Mouse (Mus musculus): Measurements from ENCODE around the gene Ncoa7. TPM values are rescaled to one million over a fixed set of nuclear protein-coding genes. Genes with fewer than 3 reads are reported as not detected.

Gene Ncoa7
- polyA plus RNA-seq, 1 experiment = 2.7 TPM

DNA sequence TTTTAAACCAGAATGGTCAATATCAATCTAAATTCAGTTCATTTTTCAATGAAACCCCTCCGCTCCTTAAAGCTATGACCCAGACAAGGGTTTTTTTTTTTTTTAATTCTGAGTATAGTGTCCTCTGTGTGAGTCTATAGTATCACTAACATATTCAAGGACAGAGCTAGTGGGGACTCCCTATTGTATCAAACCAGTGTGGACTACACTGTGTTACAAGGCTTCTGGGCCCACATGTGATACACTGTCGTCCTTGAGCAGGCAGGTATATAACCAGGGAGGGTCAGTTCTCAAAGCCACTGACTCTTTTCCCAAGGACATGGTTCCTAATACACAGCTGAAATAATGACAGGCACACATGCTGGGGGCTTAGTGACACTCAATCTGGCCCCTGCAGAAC is 27.1 kb downstream of the Ncoa7 start:
- Histone ChIP-seq H3ac (ENCODE audit: control insufficient read depth, insufficient read length) (no peak overlapping the region), H3K27me3 (ENCODE audit: control insufficient read depth, insufficient read depth, insufficient read length) (no peaks in the 10 kb centered on the region), H3K4me3 (no peak overlapping the region), H3K79me2 (ENCODE audit: control insufficient read depth, insufficient read depth) (no peaks in the 10 kb centered on the region), H3K4me2 (ENCODE audit: low read depth) (no peak overlapping the region), H3K36me3 (ENCODE audit: control insufficient read depth, insufficient read depth) (no peaks in the 10 kb centered on the region)
- no peak for TF ChIP-seq SRF (IDR thresholded peaks at IDR 0.05; ENCODE audit: control insufficient read depth, insufficient read length, low read depth)
- no peak for TF ChIP-seq E2F4 (IDR thresholded peaks at IDR 0.05; ENCODE audit: insufficient read depth)
- TF ChIP-seq USF1 (IDR thresholded peaks at IDR 0.05; ENCODE audit: low read depth) = no peak
- TF ChIP-seq TCF12 (IDR thresholded peaks at IDR 0.05; ENCODE audit: insufficient read depth, poor library complexity, severe bottlenecking) = no peak
- no peak for TF ChIP-seq MAX (IDR thresholded peaks at IDR 0.05; ENCODE audit: low read depth)

DNA sequence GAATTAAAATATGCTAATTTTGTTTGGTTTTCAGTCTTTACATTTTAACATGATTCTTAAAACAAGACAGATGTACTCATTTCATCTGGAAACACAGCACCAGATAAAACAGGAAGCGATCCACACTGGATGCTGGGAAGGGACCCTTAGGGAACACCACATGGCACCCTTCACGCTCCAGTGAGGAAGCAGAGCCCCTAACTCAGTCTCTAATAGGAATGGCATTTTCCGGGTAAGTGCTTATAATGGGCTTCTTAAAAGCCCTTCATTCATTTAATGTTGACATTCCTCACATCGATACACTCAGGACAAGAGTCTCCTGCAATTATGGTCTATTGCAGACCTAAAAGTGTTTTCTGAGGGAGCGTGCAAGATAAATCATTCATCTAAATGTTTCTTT is 27.6 kb downstream of the Ncoa7 start:
- Histone ChIP-seq H3K4me3 (no peak overlapping the region), H3K79me2 (ENCODE audit: control insufficient read depth, insufficient read depth) (no peaks in the 10 kb centered on the region), H3K36me3 (ENCODE audit: control insufficient read depth, insufficient read depth) (no peaks in the 10 kb centered on the region), H3K4me2 (ENCODE audit: low read depth) (no peak overlapping the region), H3ac (ENCODE audit: control insufficient read depth, insufficient read length) (no peak overlapping the region), H3K27me3 (ENCODE audit: control insufficient read depth, insufficient read depth, insufficient read length) (no peaks in the 10 kb centered on the region)
- TF ChIP-seq USF1 (IDR thresholded peaks at IDR 0.05; ENCODE audit: low read depth) = no peak
- TF ChIP-seq POLR2A (IDR thresholded peaks at IDR 0.05; ENCODE audit: insufficient read length, low read depth) = no peak
- no peak for TF ChIP-seq MYOD1 (IDR thresholded peaks at IDR 0.05; ENCODE audit: control insufficient read depth in 1 of 3, insufficient read length in 2 of 3, low read depth in 2 of 3)
- no peak for TF ChIP-seq TCF3 (IDR thresholded peaks at IDR 0.05; ENCODE audit: insufficient read length, low read depth)
- TF ChIP-seq E2F4 (IDR thresholded peaks at IDR 0.05; ENCODE audit: insufficient read depth) = no peak

DNA sequence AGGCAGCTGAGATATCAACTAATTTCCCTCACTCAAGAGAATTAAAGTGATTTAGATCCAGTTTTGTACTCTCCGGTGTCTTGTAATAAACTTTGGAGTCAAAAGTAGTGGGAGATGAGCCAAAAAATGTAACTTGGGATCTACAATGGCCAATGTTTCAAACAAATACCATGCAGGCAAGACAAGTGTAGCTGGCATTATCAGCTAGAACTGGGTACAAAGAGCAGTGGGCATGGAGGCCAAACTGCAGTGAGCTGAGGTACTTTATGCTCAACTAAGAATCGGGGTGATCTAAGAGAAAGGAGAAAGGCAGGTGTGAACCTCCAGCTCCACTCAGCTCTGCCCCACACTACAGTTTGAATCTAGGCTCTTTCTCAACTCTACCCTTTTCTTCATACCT is 28.7 kb downstream of the Ncoa7 start:
- TF ChIP-seq REST (IDR thresholded peaks at IDR 0.05; ENCODE audit: insufficient read depth, insufficient read length) (no peak), POLR2A (IDR thresholded peaks at IDR 0.05; ENCODE audit: insufficient read length, low read depth) (no peak), SRF (IDR thresholded peaks at IDR 0.05; ENCODE audit: control insufficient read depth, insufficient read length, low read depth) (no peak), MAX (IDR thresholded peaks at IDR 0.05; ENCODE audit: low read depth) (no peak), USF1 (IDR thresholded peaks at IDR 0.05; ENCODE audit: low read depth) (no peak), TCF12 (IDR thresholded peaks at IDR 0.05; ENCODE audit: insufficient read depth, poor library complexity, severe bottlenecking) (no peak), POLR2AphosphoS2 (IDR thresholded peaks at IDR 0.05; ENCODE audit: insufficient read length, low read depth) (no peak), MYOD1 (IDR thresholded peaks at IDR 0.05; ENCODE audit: control insufficient read depth in 1 of 3, insufficient read length in 2 of 3, low read depth in 2 of 3) (no peak), MYOG (IDR thresholded peaks at IDR 0.05; ENCODE audit: control insufficient read depth in 1 of 3, insufficient read depth in 1 of 3, insufficient read length in 2 of 3, low read depth in 2 of 3) (no peak), E2F4 (IDR thresholded peaks at IDR 0.05; ENCODE audit: insufficient read depth) (no peak), CEBPB (IDR thresholded peaks at IDR 0.05; ENCODE audit: insufficient read depth, poor library complexity, severe bottlenecking) (no peak), TCF3 (IDR thresholded peaks at IDR 0.05; ENCODE audit: insufficient read length, low read depth) (no peak)

DNA sequence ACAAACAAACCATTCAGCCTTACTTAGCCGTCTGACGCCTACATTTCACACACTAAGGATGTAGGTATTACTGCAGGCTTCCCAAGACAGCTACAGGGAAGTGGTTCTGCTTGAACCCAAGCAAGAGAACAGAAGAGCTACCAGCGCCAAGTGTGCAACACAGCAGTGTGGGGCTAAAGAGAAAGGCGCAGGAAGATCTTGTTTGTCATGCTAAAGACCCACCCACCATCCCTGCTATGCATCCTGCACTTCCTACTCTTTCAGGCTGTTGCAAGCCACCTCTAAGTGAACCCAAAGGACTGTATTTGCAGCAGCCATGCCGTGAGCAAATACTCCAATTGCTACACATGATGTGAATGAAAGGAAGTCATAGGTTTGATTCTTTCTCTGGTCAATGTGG is 29.9 kb downstream of the Ncoa7 start:
- Histone ChIP-seq H3K4me3 (no peak overlapping the region), H3K27me3 (ENCODE audit: control insufficient read depth, insufficient read depth, insufficient read length) (no peaks in the 10 kb centered on the region), H3K79me2 (ENCODE audit: control insufficient read depth, insufficient read depth) (no peaks in the 10 kb centered on the region), H3K4me2 (ENCODE audit: low read depth) (no peak overlapping the region), H3K36me3 (ENCODE audit: control insufficient read depth, insufficient read depth) (no peaks in the 10 kb centered on the region), H3ac (ENCODE audit: control insufficient read depth, insufficient read length) (no peak overlapping the region)
- TF ChIP-seq CEBPB (IDR thresholded peaks at IDR 0.05; ENCODE audit: insufficient read depth, poor library complexity, severe bottlenecking) (no peak), MAX (IDR thresholded peaks at IDR 0.05; ENCODE audit: low read depth) (no peak), MYOD1 (IDR thresholded peaks at IDR 0.05; ENCODE audit: control insufficient read depth in 1 of 3, insufficient read length in 2 of 3, low read depth in 2 of 3) (no peak), USF1 (IDR thresholded peaks at IDR 0.05; ENCODE audit: low read depth) (no peak), REST (IDR thresholded peaks at IDR 0.05; ENCODE audit: insufficient read depth, insufficient read length) (no peak), SRF (IDR thresholded peaks at IDR 0.05; ENCODE audit: control insufficient read depth, insufficient read length, low read depth) (no peak)

More for the DNA sequence above, 28.7 kb downstream of the Ncoa7 start:
- no peaks in the 10 kb centered on the region for H3K27me3 ChIP-seq (ENCODE audit: control insufficient read depth, insufficient read depth, insufficient read length)
- H3ac ChIP-seq (ENCODE audit: control insufficient read depth, insufficient read length) = no peak overlapping the region
- no peak overlapping the region for H3K4me3 ChIP-seq
- no peaks in the 10 kb centered on the region for H3K79me2 ChIP-seq (ENCODE audit: control insufficient read depth, insufficient read depth)
- no peaks in the 10 kb centered on the region for H3K36me3 ChIP-seq (ENCODE audit: control insufficient read depth, insufficient read depth)
- H3K4me2 ChIP-seq (ENCODE audit: low read depth) = no peak overlapping the region

DNA sequence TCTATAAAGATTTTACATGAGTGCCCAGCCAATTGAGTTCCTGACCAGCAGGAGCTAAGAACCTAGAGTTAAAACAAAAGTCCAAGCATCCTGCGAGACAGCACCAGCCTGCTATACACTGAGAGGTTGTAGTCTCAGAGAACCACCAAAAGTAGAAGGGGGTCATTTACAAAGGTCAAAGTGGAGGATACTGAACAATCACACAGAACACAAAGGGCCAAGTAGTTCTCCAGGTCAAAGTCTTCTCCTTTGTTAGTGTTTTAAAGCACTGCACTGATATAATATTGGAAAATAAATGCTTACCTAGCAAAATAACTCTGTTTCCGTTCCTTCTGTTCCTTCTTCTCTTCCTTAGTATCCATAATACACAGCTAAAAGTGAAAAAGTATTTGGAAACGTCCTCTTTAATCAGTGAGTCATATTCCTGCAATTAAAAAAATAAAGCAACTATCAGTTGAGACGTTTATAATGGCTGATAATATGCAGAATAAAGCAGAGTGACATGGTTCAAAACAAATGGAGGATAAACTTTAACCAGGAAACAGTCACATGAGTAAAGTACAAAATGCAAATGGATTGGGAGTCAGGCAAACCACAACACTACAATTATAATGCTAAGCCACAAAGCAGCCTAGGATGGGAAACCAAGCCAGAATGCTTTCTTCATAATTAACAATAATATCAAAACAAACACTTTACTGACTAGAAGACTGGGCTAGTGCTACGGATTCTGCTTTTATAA is 31.5 kb downstream of the Ncoa7 start:
- no peak overlapping the region for H3ac ChIP-seq (ENCODE audit: control insufficient read depth, insufficient read length)
- TF ChIP-seq CEBPB (IDR thresholded peaks at IDR 0.05; ENCODE audit: insufficient read depth, poor library complexity, severe bottlenecking) (no peak), MYOD1 (IDR thresholded peaks at IDR 0.05; ENCODE audit: control insufficient read depth in 1 of 3, insufficient read length in 2 of 3, low read depth in 2 of 3) (no peak), MAX (IDR thresholded peaks at IDR 0.05; ENCODE audit: low read depth) (no peak), TCF12 (IDR thresholded peaks at IDR 0.05; ENCODE audit: insufficient read depth, poor library complexity, severe bottlenecking) (no peak)
- H3K36me3 ChIP-seq (ENCODE audit: control insufficient read depth, insufficient read depth) = no peaks in the 10 kb centered on the region
- H3K27me3 ChIP-seq (ENCODE audit: control insufficient read depth, insufficient read depth, insufficient read length) = no peaks in the 10 kb centered on the region
- H3K79me2 ChIP-seq (ENCODE audit: control insufficient read depth, insufficient read depth) = no peaks in the 10 kb centered on the region
- no peak overlapping the region for H3K4me2 ChIP-seq (ENCODE audit: low read depth)
- H3K4me3 ChIP-seq = no peak overlapping the region

All from myocyte (in vitro differentiated cells).